In the genomic region with DNA sequence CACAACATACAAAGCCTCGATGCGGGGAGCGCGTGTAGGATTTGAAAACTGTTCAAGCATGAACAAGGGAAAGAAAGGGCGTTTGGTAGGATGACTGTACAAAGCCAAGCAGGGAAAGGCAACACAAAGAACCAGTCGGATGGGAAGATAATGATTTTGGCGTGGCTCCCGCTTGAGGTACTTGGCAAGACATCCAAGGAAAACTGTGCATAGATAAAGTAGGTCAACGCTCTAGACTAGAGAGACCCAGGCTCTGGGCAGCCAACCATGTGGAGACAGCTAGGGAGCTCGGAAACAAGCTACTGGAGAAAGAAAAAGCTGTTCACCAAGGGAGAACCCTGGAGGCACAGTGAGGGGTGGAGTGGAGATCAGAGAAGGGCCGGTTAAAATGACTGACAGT, we compare ENCODE assay signal across 12 mouse cellular contexts. TPM values are rescaled to one million over a fixed set of nuclear protein-coding genes. Genes with fewer than 3 reads are reported as not detected.
DNase-seq lines count a peak whose midpoint lies in the region; ATAC-seq and TF ChIP-seq lines count a peak whose summit lies in the region.
"Had no signal": no experiment of that assay in that cellular context is flagged by ENCODE, and none has a peak within 500 bp of the region (broad histone marks: within the 10 kb centered on the region; RNA-seq: fewer than 3 reads in every experiment).

No protein-coding gene starts in this region.

- no peak overlapping the region for H3K4me2 ChIP-seq in liver, embryonic 12.5 days
- H3K4me2 ChIP-seq: lung, embryonic 15.5 days had no signal

- H3K4me1 ChIP-seq in liver, adult 2 months (ENCODE audit: control insufficient read depth, insufficient read depth, low read length): peaks cover 13% of the 10 kb centered on the region
- no peaks in the 10 kb centered on the region for H3K4me1 ChIP-seq in liver, embryonic 12.5 days
- H3K4me1 ChIP-seq: hindbrain, embryonic 10.5 days; lung, embryonic 15.5 days had no signal

- 43% methylated on average over 11 of the region's 11 CpGs for WGBS in liver, adult 2 months
- WGBS in liver, embryonic 12.5 days (ENCODE audit: insufficient replicate concordance): 69% methylated on average over 11 of the region's 11 CpGs

- H3K9ac ChIP-seq in liver, adult 2 months (ENCODE audit: low read depth, low read length): no peak overlapping the region
- H3K9ac ChIP-seq in liver, embryonic 12.5 days: no peak overlapping the region
- H3K9ac ChIP-seq: lung, embryonic 15.5 days had no signal

- DNase-seq in adrenal gland, adult (ENCODE audit: inconsistent age in 2 of 2, low spot score in 1 of 2): peak; percentile 81 to 89
- DNase-seq in adrenal gland, adult 18-20 months (ENCODE audit: low spot score in 2 of 2): no peak
- peak; percentile 83 for DNase-seq in liver, adult 2 months (ENCODE audit: extremely low read depth, low read depth, low spot score)
- DNase-seq in cerebellum, postnatal 25 days: peak; percentile 61 to 72
- DNase-seq in right cerebral cortex, postnatal 4 days: peak; percentile 29
- DNase-seq in T-cell, adult 2 months (ENCODE audit: low spot score): no peak
- no peak for DNase-seq in kidney, postnatal 14 days
- DNase-seq: thymus, postnatal 36 days had no signal

- TF ChIP-seq POLR2A in liver, adult 2 months (IDR thresholded peaks at IDR 0.05; ENCODE audit: extremely low read depth, insufficient read depth, low read length): no peak

- no peaks in the 10 kb centered on the region for H3K36me3 ChIP-seq in liver, adult 2 months (ENCODE audit: control insufficient read depth, insufficient read depth, low read length)
- H3K36me3 ChIP-seq in liver, embryonic 12.5 days: 0 out of 2 replicates have a peak, but pooled peaks cover 3% of the 10 kb centered on the region
- H3K36me3 ChIP-seq: G1E; hindbrain, embryonic 10.5 days; lung, embryonic 15.5 days had no signal

- H3K27me3 ChIP-seq in liver, adult 2 months (ENCODE audit: control insufficient read depth, insufficient read depth, low read length): no peaks in the 10 kb centered on the region
- H3K27me3 ChIP-seq in liver, embryonic 12.5 days (replicated peaks): no peaks in the 10 kb centered on the region
- H3K27me3 ChIP-seq: lung, embryonic 15.5 days had no signal

- no peaks in the 10 kb centered on the region for H3K79me2 ChIP-seq in liver, adult 2 months (ENCODE audit: control insufficient read depth, insufficient read depth, low read length)

- no peak for ATAC-seq in liver, embryonic 12.5 days

- no peak overlapping the region for H3K27ac ChIP-seq in liver, adult 2 months (replicated peaks; ENCODE audit: insufficient read depth, low read depth, low read length)
- no peak overlapping the region for H3K27ac ChIP-seq in liver, embryonic 12.5 days
- H3K27ac ChIP-seq: hindbrain, embryonic 10.5 days; lung, embryonic 15.5 days had no signal

- no peaks in the 10 kb centered on the region for H3K9me3 ChIP-seq in liver, embryonic 12.5 days (replicated peaks)
- H3K9me3 ChIP-seq: lung, embryonic 15.5 days had no signal

- no peak overlapping the region for H3K4me3 ChIP-seq in liver, adult 2 months (ENCODE audit: insufficient read depth, low read depth, low read length)
- H3K4me3 ChIP-seq in liver, embryonic 12.5 days: no peak overlapping the region
- H3K4me3 ChIP-seq: hindbrain, embryonic 10.5 days; lung, embryonic 15.5 days had no signal

- no peak for TF ChIP-seq CTCF in liver, adult 2 months (IDR thresholded peaks at IDR 0.05; ENCODE audit: low read depth, low read length)

RNA-seq across cellular contexts. Expression of gene Rnf149, which starts 21.5 kb away (rescaled TPM):
- 10 to 100 TPM; 36.6 to 45.2 TPM for total RNA-seq in adrenal gland, adult 18-20 months (2021)
- total RNA-seq in liver, adult 2 months (2014; rRNA removed): 83.6 and 84.2 TPM in 2 replicates
- polyA plus RNA-seq in liver, adult 2 months (2012; rRNA removed): 58.9 and 66.0 TPM in 2 replicates
- 25.6 and 27.3 TPM in 2 replicates for polyA plus RNA-seq in liver, embryonic 12.5 days (2016; fragmentation: Nextera tagmentation; extraction: Ambion mirVana)

RNA-seq across cellular contexts. Expression of gene Creg2, which starts 52.5 kb away (rescaled TPM):
- under 1 TPM; 0.35 to 0.36 TPM for total RNA-seq in adrenal gland, adult 18-20 months (2021)
- total RNA-seq in liver, adult 2 months (2014; rRNA removed): not detected in 2 replicates
- not detected in 2 replicates for polyA plus RNA-seq in liver, adult 2 months (2012; rRNA removed)
- not detected in 2 replicates for polyA plus RNA-seq in liver, embryonic 12.5 days (2016; fragmentation: Nextera tagmentation; extraction: Ambion mirVana)
- polyA plus RNA-seq: G1E had no signal

Comparison
In these comparisons a context has a peak if more than half of its experiments do, and no peak if none do; other contexts are left out.
1. DNase-seq: peak in adrenal gland, adult (2 of 2), liver, adult 2 months (single experiment), cerebellum, postnatal 25 days (2 of 2) and right cerebral cortex, postnatal 4 days (single experiment); none in adrenal gland, adult 18-20 months (0 of 2), T-cell, adult 2 months (single experiment) and kidney, postnatal 14 days (single experiment).